Mouse (Mus musculus): ENCODE data around the gene Sept9. TPM values are rescaled to one million over a fixed set of nuclear protein-coding genes. Genes with fewer than 3 reads are reported as not detected.

The Sept9 gene
- polyA plus RNA-seq, 2 experiments from 2014 or later: 277 to 424 TPM

GRCm38 (mm10) chr11:117176304-117176703 lies 23.2 kb upstream of the Sept9 start:
- no peak for ATAC-seq

GRCm38 (mm10) chr11:117176900-117177299 lies 22.6 kb upstream of the Sept9 start:
- no peak for ATAC-seq

- ATAC-seq: no peak
Observed at GRCm38 (mm10) chr11:117177303-117177979, 22.0 kb upstream of the Sept9 start.

GRCm38 (mm10) chr11:117179902-117180301 lies 19.6 kb upstream of the Sept9 start:
- no peak for ATAC-seq

GRCm38 (mm10) chr11:117182808-117183207 lies 16.7 kb upstream of the Sept9 start:
- ATAC-seq: no peak

GRCm38 (mm10) chr11:117183299-117183698 lies 16.2 kb upstream of the Sept9 start:
- no peak for ATAC-seq

- ATAC-seq: no peak
Observed at GRCm38 (mm10) chr11:117183841-117184240, 15.6 kb upstream of the Sept9 start.

- no peak for ATAC-seq
Observed at GRCm38 (mm10) chr11:117185076-117185933, 14.2 kb upstream of the Sept9 start.

GRCm38 (mm10) chr11:117191524-117191923 lies 7.9 kb upstream of the Sept9 start:
- ATAC-seq: no peak

GRCm38 (mm10) chr11:117194475-117194937 lies 5.0 kb upstream of the Sept9 start:
- ATAC-seq: no peak

GRCm38 (mm10) chr11:117195616-117196015 lies 3.8 kb upstream of the Sept9 start:
- no peak for ATAC-seq

GRCm38 (mm10) chr11:117196681-117197080 lies 2.8 kb upstream of the Sept9 start:
- ATAC-seq: no peak

- no peak for ATAC-seq
Observed at GRCm38 (mm10) chr11:117198122-117198521, 1.3 kb upstream of the Sept9 start.

GRCm38 (mm10) chr11:117201846-117202245 lies 2.4 kb downstream of the Sept9 start:
- no peak for ATAC-seq

- ATAC-seq: no peak
Observed at GRCm38 (mm10) chr11:117204606-117205005, 5.1 kb downstream of the Sept9 start.

- no peak for ATAC-seq
Observed at GRCm38 (mm10) chr11:117205042-117205441, 5.6 kb downstream of the Sept9 start.

GRCm38 (mm10) chr11:117205447-117205846 lies 6.0 kb downstream of the Sept9 start:
- ATAC-seq: no peak

- ATAC-seq: no peak
Observed at GRCm38 (mm10) chr11:117207436-117207835, 8.0 kb downstream of the Sept9 start.

- no peak for ATAC-seq
Observed at GRCm38 (mm10) chr11:117208151-117208673, 8.8 kb downstream of the Sept9 start.

GRCm38 (mm10) chr11:117216713-117217112 lies 17.3 kb downstream of the Sept9 start:
- ATAC-seq: no peak

GRCm38 (mm10) chr11:117218070-117218469 lies 18.6 kb downstream of the Sept9 start:
- no peak for ATAC-seq

- ATAC-seq: no peak
Observed at GRCm38 (mm10) chr11:117218498-117218897, 19.0 kb downstream of the Sept9 start.

- ATAC-seq: no peak
Observed at GRCm38 (mm10) chr11:117220777-117221176, 21.3 kb downstream of the Sept9 start.

- ATAC-seq: no peak
Observed at GRCm38 (mm10) chr11:117221182-117221581, 21.7 kb downstream of the Sept9 start.

All from CD4-positive, CD25-positive, alpha-beta regulatory T cell, adult 4 months (primary cell).